Mouse (Mus musculus) liver, postnatal 0 days (tissue): ENCODE measurements at regions not wholly inside any gene's neighbourhood (a gene's known extent, or its start where the extent isn't known, plus 50 kb on each side); places are given as distances from the start of the nearest gene placed in this dataset.

Experiments
- ATAC-seq: fragments of 200-750 bp; cut with Nextera tagmentation; 2 replicates; pipeline ENCODE4 v1.8.0; 2017; ENCODE audit warnings: mild to moderate bottlenecking, moderate library complexity
- DNase-seq: peaks from one replicate; pipeline ENCODE4 v3.0.0-alpha.2; 2016
- H3K27ac ChIP-seq: fragments of 300-500 bp; sonication (generic); 2 replicates; pipeline ENCODE4 v1.5.1; 2014; ENCODE audit warnings: antibody characterized with exemption, moderate library complexity, mild to moderate bottlenecking, low read depth
- H3K27me3 ChIP-seq: fragments of 300-500 bp; sonication (generic); 2 replicates; pipeline ENCODE4 v1.6.1; 2014; ENCODE audit warnings: low read length, control low read depth, mixed read lengths; ENCODE audit not compliant: insufficient read depth
- H3K36me3 ChIP-seq: fragments of 300-500 bp; sonication (generic); replicated peaks from 2 replicates; pipeline ENCODE4 v1.6.1; 2014; ENCODE audit warnings: mild to moderate bottlenecking, control low read depth, low read length, moderate library complexity, mixed read lengths; ENCODE audit not compliant: insufficient read depth
- H3K4me1 ChIP-seq: fragments of 300-500 bp; sonication (generic); 2 replicates; pipeline ENCODE4 v1.6.1; 2014; ENCODE audit warnings: antibody characterized with exemption, mild to moderate bottlenecking, control low read depth; ENCODE audit not compliant: insufficient read depth
- H3K4me2 ChIP-seq: fragments of 300-500 bp; sonication (generic); 2 replicates; pipeline ENCODE4 v1.6.1; 2014; ENCODE audit warnings: low read depth, mild to moderate bottlenecking, low read length, moderate library complexity, mixed read lengths
- H3K4me3 ChIP-seq: fragments of 300-500 bp; sonication (generic); 2 replicates; pipeline ENCODE4 v1.5.1; 2014; ENCODE audit warnings: low read depth, low read length
- H3K9ac ChIP-seq: fragments of 300-500 bp; sonication (generic); replicated peaks from 2 replicates; pipeline ENCODE4 v1.6.1; 2014; ENCODE audit warnings: mild to moderate bottlenecking, moderate library complexity
- H3K9me3 ChIP-seq: fragments of 300-500 bp; sonication (generic); 2 replicates; pipeline ENCODE4 v1.6.1; 2016; ENCODE audit warnings: mild to moderate bottlenecking, control low read depth, low read length, mixed read lengths
- CTCF ChIP-seq: sonication (generic); IDR thresholded peaks from 2 replicates; pipeline ENCODE4 v1.5.1; 2016; ENCODE audit warnings: antibody characterized with exemption, low read depth
- EP300 ChIP-seq: IDR thresholded peaks from 2 replicates; pipeline ENCODE4 v1.6.1; 2016; ENCODE audit warnings: antibody characterized with exemption, low read depth, mild to moderate bottlenecking
- WGBS: fragments of 180-500 bp; shearing (Covaris S2); extraction: QIAGEN DNeasy Blood & Tissue Kit; methylation state at CpG from one replicate; pipeline ENCODE4 v1.1.7; 2014; ENCODE audit not compliant: insufficient replicate concordance; 5-methylcytosine and 5-hydroxymethylcytosine counted together

GRCm38 (mm10) chr5:51397528-51397927 lies 170.0 kb downstream of the Ppargc1a start:
- Histone ChIP-seq H3K4me3 (no peak overlapping the region), H3K27me3 (no peaks in the 10 kb centered on the region), H3K4me2 (no peak overlapping the region), H3K36me3 (no peaks in the 10 kb centered on the region), H3K27ac (no peak overlapping the region), H3K9ac (no peak overlapping the region), H3K4me1 (no peaks in the 10 kb centered on the region), H3K9me3 (no peaks in the 10 kb centered on the region)
- TF ChIP-seq EP300 (no peak), CTCF (no peak)
- no peak for ATAC-seq
- 64% methylated on average over 5 of the region's 5 CpGs for WGBS
- DNase-seq, result no peak

DNA sequence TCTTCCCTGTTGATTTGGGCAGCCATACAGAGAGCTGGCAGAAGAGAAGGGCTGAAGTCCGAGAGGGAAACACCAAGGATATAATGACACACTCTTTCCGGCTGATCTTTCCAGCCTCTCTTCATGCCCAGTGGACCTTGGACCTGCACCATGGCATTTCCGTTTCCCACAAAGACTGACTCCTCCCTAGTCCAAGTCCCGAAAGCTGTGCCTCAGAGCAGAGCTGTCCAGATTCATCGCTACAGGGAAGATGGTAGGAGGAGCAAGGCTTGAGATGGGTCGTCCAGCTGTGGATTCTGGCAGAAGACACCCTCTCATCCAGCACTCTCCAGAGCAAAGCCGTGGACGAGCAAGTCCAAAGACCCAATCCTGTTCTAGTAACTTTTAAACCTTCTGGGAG lies 176.2 kb downstream of the Ppargc1a start:
- ATAC-seq, result peak; percentile 73
- 66% methylated on average over 8 of the region's 8 CpGs for WGBS

DNA sequence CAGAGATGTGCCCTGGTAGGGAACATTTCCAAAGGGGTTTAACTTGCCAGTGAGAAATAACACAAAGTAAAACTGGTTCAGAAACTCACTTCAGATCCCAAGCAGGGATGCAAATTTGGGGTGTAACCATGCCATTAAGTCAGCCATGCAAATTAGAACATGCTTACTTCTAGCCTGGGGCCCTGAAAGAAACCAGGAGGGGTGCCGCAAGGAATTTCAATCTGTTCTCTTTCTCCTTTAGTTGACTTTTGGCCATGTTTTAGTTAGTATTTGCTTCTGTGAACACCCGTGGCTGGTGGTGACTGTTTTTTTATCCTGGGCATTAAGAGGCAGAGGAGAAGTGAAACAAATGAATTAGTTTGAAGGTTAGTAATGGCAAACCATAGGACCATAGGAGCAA lies 179.8 kb downstream of the Ppargc1a start:
- DNase-seq (no peak), ATAC-seq (no peak)
- Histone ChIP-seq H3K27ac (no peak overlapping the region), H3K4me3 (no peak overlapping the region), H3K4me2 (no peak overlapping the region), H3K27me3 (no peaks in the 10 kb centered on the region), H3K9me3 (no peaks in the 10 kb centered on the region), H3K4me1 (no peaks in the 10 kb centered on the region), H3K9ac (no peak overlapping the region), H3K36me3 (no peaks in the 10 kb centered on the region)
- 64% methylated on average over 2 of the region's 2 CpGs for WGBS
- TF ChIP-seq CTCF (no peak), EP300 (no peak)

More for the DNA sequence above, 176.2 kb downstream of the Ppargc1a start:
- Histone ChIP-seq H3K4me1 (no peaks in the 10 kb centered on the region), H3K27ac (no peak overlapping the region), H3K4me3 (no peak overlapping the region), H3K9ac (no peak overlapping the region), H3K4me2 (no peak overlapping the region), H3K27me3 (no peaks in the 10 kb centered on the region), H3K9me3 (no peaks in the 10 kb centered on the region), H3K36me3 (no peaks in the 10 kb centered on the region)
- peak; percentile 14 for DNase-seq
- no peak for TF ChIP-seq EP300
- no peak for TF ChIP-seq CTCF

DNA sequence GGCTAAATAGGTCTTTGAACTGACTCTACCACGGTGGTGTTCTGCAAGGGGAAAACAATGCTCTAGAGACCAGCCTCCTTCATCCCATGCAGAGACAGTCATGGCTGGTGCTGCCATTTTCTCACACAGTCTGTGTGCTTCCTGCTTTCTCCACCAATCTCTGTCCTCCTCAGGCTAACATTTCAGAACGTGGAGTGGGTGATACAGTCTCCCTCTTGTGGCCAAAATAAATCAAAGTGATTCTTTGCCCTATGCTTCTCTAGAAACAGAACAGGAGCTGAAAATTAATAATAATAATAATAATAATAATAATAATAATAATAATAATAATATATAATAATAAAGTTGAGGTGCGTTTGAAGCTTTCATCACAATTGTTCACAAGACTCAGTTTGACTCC lies 181.1 kb downstream of the Ppargc1a start:
- Histone ChIP-seq H3K9ac (no peak overlapping the region), H3K36me3 (no peaks in the 10 kb centered on the region), H3K4me3 (no peak overlapping the region), H3K27me3 (no peaks in the 10 kb centered on the region), H3K4me2 (no peak overlapping the region), H3K27ac (no peak overlapping the region), H3K9me3 (no peaks in the 10 kb centered on the region), H3K4me1 (no peaks in the 10 kb centered on the region)
- DNase-seq, result no peak
- WGBS, result 57% methylated on average over 3 of the region's 3 CpGs
- TF ChIP-seq CTCF (0 out of 2 replicates have a peak, but pooled peaks have one; percentile 20), EP300 (no peak)
- no peak for ATAC-seq

DNA sequence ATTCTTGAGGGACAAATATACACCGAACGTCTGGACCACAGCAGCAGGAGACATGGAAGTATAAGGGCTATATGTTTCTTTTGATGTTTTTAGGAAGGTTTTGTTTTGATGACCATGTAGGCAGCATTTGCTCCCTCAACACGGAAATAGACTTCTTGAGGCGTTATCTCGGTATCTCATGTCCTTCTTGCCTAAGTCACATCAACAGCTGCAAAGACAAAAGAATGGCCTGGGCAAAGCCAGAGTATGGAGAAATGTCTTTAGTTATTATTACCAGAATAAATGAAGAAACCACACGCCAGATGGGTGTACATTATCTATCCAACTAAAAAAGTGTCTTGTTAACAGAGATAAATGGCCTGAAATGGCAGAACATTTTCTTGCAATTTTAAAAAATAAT lies 183.2 kb downstream of the Ppargc1a start:
- ATAC-seq (no peak), DNase-seq (no peak)
- Histone ChIP-seq H3K4me3 (no peak overlapping the region), H3K4me1 (no peaks in the 10 kb centered on the region), H3K27me3 (no peaks in the 10 kb centered on the region), H3K9me3 (no peaks in the 10 kb centered on the region), H3K27ac (no peak overlapping the region), H3K4me2 (no peak overlapping the region), H3K9ac (no peak overlapping the region), H3K36me3 (no peaks in the 10 kb centered on the region)
- 77% methylated on average over 6 of the region's 6 CpGs for WGBS
- TF ChIP-seq CTCF, result no peak
- TF ChIP-seq EP300, result no peak

DNA sequence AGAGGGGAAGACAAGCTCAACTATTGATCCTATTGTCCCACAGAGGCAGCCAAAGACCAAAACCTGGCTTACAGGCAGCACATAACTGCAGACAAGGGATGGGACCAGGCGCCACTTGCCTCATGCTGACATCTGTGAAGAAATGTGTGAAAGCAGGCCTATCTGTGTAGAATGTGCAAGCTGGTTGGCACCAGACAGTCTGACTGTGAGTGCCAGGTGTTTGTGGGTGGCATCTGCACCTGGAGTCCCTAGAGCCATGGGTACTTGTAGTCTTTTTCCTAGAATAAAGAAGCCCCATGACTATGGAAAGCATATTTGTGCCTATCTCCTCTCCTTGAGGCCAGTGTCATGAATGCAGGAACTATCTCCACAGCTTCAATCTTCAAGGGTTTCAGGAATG lies 208.4 kb downstream of the Ppargc1a start:
- no peak overlapping the region for H3K4me3 ChIP-seq
- 78% methylated on average over 1 of the region's 1 CpGs for WGBS
- no peaks in the 10 kb centered on the region for H3K4me1 ChIP-seq
- no peak for ATAC-seq
- no peak overlapping the region for H3K4me2 ChIP-seq
- no peaks in the 10 kb centered on the region for H3K9me3 ChIP-seq
- no peak overlapping the region for H3K27ac ChIP-seq
- H3K9ac ChIP-seq, result no peak overlapping the region
- no peaks in the 10 kb centered on the region for H3K27me3 ChIP-seq
- no peaks in the 10 kb centered on the region for H3K36me3 ChIP-seq
- TF ChIP-seq CTCF (no peak), EP300 (no peak)
- no peak for DNase-seq

GRCm38 (mm10) chr5:51348256-51348655 lies 219.3 kb downstream of the Ppargc1a start:
- Histone ChIP-seq H3K9ac (no peak overlapping the region), H3K36me3 (no peaks in the 10 kb centered on the region), H3K4me1 (no peaks in the 10 kb centered on the region), H3K4me2 (no peak overlapping the region), H3K9me3 (no peaks in the 10 kb centered on the region), H3K27me3 (no peaks in the 10 kb centered on the region), H3K27ac (no peak overlapping the region), H3K4me3 (no peak overlapping the region)
- TF ChIP-seq CTCF (no peak), EP300 (no peak)
- 44% methylated on average over 2 of the region's 2 CpGs for WGBS
- no peak for DNase-seq
- ATAC-seq, result no peak
